Mouse (Mus musculus): ENCODE measurements around the gene Cnbp. TPM values are rescaled to one million over a fixed set of nuclear protein-coding genes. Genes with fewer than 3 reads are reported as not detected.

The Cnbp gene
- polyA plus RNA-seq, 1 experiment from 2014 or later: 1,125 TPM

GRCm38 (mm10) chr6:87866211-87866610, 15.3 kb upstream of the Cnbp start:
- Histone ChIP-seq H3K4me3 (ENCODE audit: low read depth, low read length) (no peak overlapping the region), H3K4me2 (replicated peaks; ENCODE audit: low read depth, low read length) (no peak overlapping the region), H3K4me1 (replicated peaks; ENCODE audit: control insufficient read depth, insufficient read depth, low read length) (no peaks in the 10 kb centered on the region), H3K36me3 (ENCODE audit: control insufficient read depth, insufficient read depth, low read length) (no peaks in the 10 kb centered on the region), H3K9me3 (ENCODE audit: control insufficient read depth, low read length) (no peaks in the 10 kb centered on the region), H3K27me3 (ENCODE audit: control insufficient read depth, insufficient read depth, low read length) (no peaks in the 10 kb centered on the region), H3K27ac (ENCODE audit: low read depth, low read length) (no peak overlapping the region), H3K9ac (ENCODE audit: low read depth, low read length) (no peak overlapping the region)
- no peak for DNase-seq (ENCODE audit: low spot score)
- 93% methylated on average over 6 of the region's 6 CpGs for WGBS
- ATAC-seq (ENCODE audit: low FRiP score): no peak

- Histone ChIP-seq H3K4me3 (ENCODE audit: low read depth, low read length) (no peak overlapping the region), H3K4me1 (replicated peaks; ENCODE audit: control insufficient read depth, insufficient read depth, low read length) (no peaks in the 10 kb centered on the region), H3K36me3 (ENCODE audit: control insufficient read depth, insufficient read depth, low read length) (no peaks in the 10 kb centered on the region), H3K9ac (ENCODE audit: low read depth, low read length) (no peak overlapping the region), H3K9me3 (ENCODE audit: control insufficient read depth, low read length) (no peaks in the 10 kb centered on the region), H3K27me3 (ENCODE audit: control insufficient read depth, insufficient read depth, low read length) (no peaks in the 10 kb centered on the region), H3K4me2 (replicated peaks; ENCODE audit: low read depth, low read length) (no peak overlapping the region), H3K27ac (ENCODE audit: low read depth, low read length) (no peak overlapping the region)
- 74% methylated on average over 1 of the region's 1 CpGs for WGBS
- no peak for ATAC-seq (ENCODE audit: low FRiP score)
- DNase-seq (ENCODE audit: low spot score): no peak
These were observed 6.2 kb upstream of the Cnbp start for GRCm38 (mm10) chr6:87857071-87857470.

- DNase-seq (ENCODE audit: low spot score) (no peak), ATAC-seq (ENCODE audit: low FRiP score) (no peak)
- H3K27ac ChIP-seq (ENCODE audit: low read depth, low read length): no peak overlapping the region
- no peaks in the 10 kb centered on the region for H3K27me3 ChIP-seq (ENCODE audit: control insufficient read depth, insufficient read depth, low read length)
- 81% methylated on average over 4 of the region's 4 CpGs for WGBS
- no peaks in the 10 kb centered on the region for H3K9me3 ChIP-seq (ENCODE audit: control insufficient read depth, low read length)
- H3K4me2 ChIP-seq (replicated peaks; ENCODE audit: low read depth, low read length): no peak overlapping the region
- H3K36me3 ChIP-seq (ENCODE audit: control insufficient read depth, insufficient read depth, low read length): no peaks in the 10 kb centered on the region
- no peak overlapping the region for H3K4me3 ChIP-seq (ENCODE audit: low read depth, low read length)
- peaks cover under 1% of the 10 kb centered on the region; the same call in 1 of the 2 replicates for H3K4me1 ChIP-seq (replicated peaks; ENCODE audit: control insufficient read depth, insufficient read depth, low read length)
- no peak overlapping the region for H3K9ac ChIP-seq (ENCODE audit: low read depth, low read length)
These were observed 2.5 kb upstream of the Cnbp start for GRCm38 (mm10) chr6:87853446-87853845.

GRCm38 (mm10) chr6:87851871-87852270, 965 bp upstream of the Cnbp start:
- ATAC-seq (ENCODE audit: low FRiP score) (no peak), DNase-seq (ENCODE audit: low spot score) (no peak)
- Histone ChIP-seq H3K4me3 (ENCODE audit: low read depth, low read length) (no peak overlapping the region), H3K27ac (ENCODE audit: low read depth, low read length) (no peak overlapping the region), H3K27me3 (ENCODE audit: control insufficient read depth, insufficient read depth, low read length) (no peaks in the 10 kb centered on the region), H3K4me1 (replicated peaks; ENCODE audit: control insufficient read depth, insufficient read depth, low read length) (peaks cover 3% of the 10 kb centered on the region; the same call in 1 of the 2 replicates), H3K4me2 (replicated peaks; ENCODE audit: low read depth, low read length) (no peak overlapping the region), H3K9ac (ENCODE audit: low read depth, low read length) (no peak overlapping the region), H3K9me3 (ENCODE audit: control insufficient read depth, low read length) (no peaks in the 10 kb centered on the region), H3K36me3 (ENCODE audit: control insufficient read depth, insufficient read depth, low read length) (no peaks in the 10 kb centered on the region)
- WGBS: 77% methylated on average over 6 of the region's 6 CpGs

GRCm38 (mm10) chr6:87850155-87850899, 579 bp downstream of the Cnbp start:
- under 1% methylated on average over 66 of the region's 73 CpGs for WGBS
- H3K4me1 ChIP-seq (replicated peaks; ENCODE audit: control insufficient read depth, insufficient read depth, low read length): peaks cover 3% of the 10 kb centered on the region; the same call in 1 of the 2 replicates
- no peaks in the 10 kb centered on the region for H3K27me3 ChIP-seq (ENCODE audit: control insufficient read depth, insufficient read depth, low read length)
- peak; percentile 83 for ATAC-seq (ENCODE audit: low FRiP score)
- H3K4me3 ChIP-seq (ENCODE audit: low read depth, low read length): peak overlapping the region; percentile 100
- peak; percentile 71 for DNase-seq (ENCODE audit: low spot score)
- peak overlapping the region; percentile 80 for H3K27ac ChIP-seq (ENCODE audit: low read depth, low read length)
- H3K4me2 ChIP-seq (replicated peaks; ENCODE audit: low read depth, low read length): peak overlapping the region; percentile 78
- no peaks in the 10 kb centered on the region for H3K9me3 ChIP-seq (ENCODE audit: control insufficient read depth, low read length)
- H3K9ac ChIP-seq (ENCODE audit: low read depth, low read length): peak overlapping the region; percentile 99
- peaks cover 3% of the 10 kb centered on the region; the same call in 1 of the 2 replicates for H3K36me3 ChIP-seq (ENCODE audit: control insufficient read depth, insufficient read depth, low read length)

GRCm38 (mm10) chr6:87849780-87850154, 1.1 kb downstream of the Cnbp start:
- peak overlapping the region; percentile 100 for H3K4me3 ChIP-seq (ENCODE audit: low read depth, low read length)
- under 1% methylated on average over 8 of the region's 8 CpGs for WGBS

GRCm38 (mm10) chr6:87846813-87847212, 4.1 kb downstream of the Cnbp start:
- 82% methylated on average over 1 of the region's 1 CpGs for WGBS

More at GRCm38 (mm10) chr6:87849780-87850154, 1.1 kb downstream of the Cnbp start:
- peaks cover 3% of the 10 kb centered on the region; the same call in 1 of the 2 replicates for H3K4me1 ChIP-seq (replicated peaks; ENCODE audit: control insufficient read depth, insufficient read depth, low read length)
- ATAC-seq (ENCODE audit: low FRiP score): no peak
- H3K9ac ChIP-seq (ENCODE audit: low read depth, low read length): peak overlapping the region; percentile 99
- no peak overlapping the region for H3K27ac ChIP-seq (ENCODE audit: low read depth, low read length)
- peak overlapping the region; percentile 78 for H3K4me2 ChIP-seq (replicated peaks; ENCODE audit: low read depth, low read length)
- no peaks in the 10 kb centered on the region for H3K27me3 ChIP-seq (ENCODE audit: control insufficient read depth, insufficient read depth, low read length)
- H3K36me3 ChIP-seq (ENCODE audit: control insufficient read depth, insufficient read depth, low read length): peaks cover 8% of the 10 kb centered on the region
- H3K9me3 ChIP-seq (ENCODE audit: control insufficient read depth, low read length): no peaks in the 10 kb centered on the region
- DNase-seq (ENCODE audit: low spot score): peak; percentile 47

GRCm38 (mm10) chr6:87845031-87845695, 5.7 kb downstream of the Cnbp start:
- peaks cover 18% of the 10 kb centered on the region for H3K36me3 ChIP-seq (ENCODE audit: control insufficient read depth, insufficient read depth, low read length)
- no peak overlapping the region for H3K27ac ChIP-seq (ENCODE audit: low read depth, low read length)
- no peaks in the 10 kb centered on the region for H3K27me3 ChIP-seq (ENCODE audit: control insufficient read depth, insufficient read depth, low read length)
- ATAC-seq (ENCODE audit: low FRiP score) (no peak), DNase-seq (ENCODE audit: low spot score) (no peak)
- WGBS: 94% methylated on average over 13 of the region's 13 CpGs
- H3K9me3 ChIP-seq (ENCODE audit: control insufficient read depth, low read length): no peaks in the 10 kb centered on the region
- no peak overlapping the region for H3K9ac ChIP-seq (ENCODE audit: low read depth, low read length)
- H3K4me1 ChIP-seq (replicated peaks; ENCODE audit: control insufficient read depth, insufficient read depth, low read length): peaks cover 3% of the 10 kb centered on the region; the same call in 1 of the 2 replicates
- no peak overlapping the region for H3K4me2 ChIP-seq (replicated peaks; ENCODE audit: low read depth, low read length)
- no peak overlapping the region for H3K4me3 ChIP-seq (ENCODE audit: low read depth, low read length)

More at GRCm38 (mm10) chr6:87846813-87847212, 4.1 kb downstream of the Cnbp start:
- no peak for ATAC-seq (ENCODE audit: low FRiP score)
- no peaks in the 10 kb centered on the region for H3K9me3 ChIP-seq (ENCODE audit: control insufficient read depth, low read length)
- DNase-seq (ENCODE audit: low spot score): no peak
- no peak overlapping the region for H3K27ac ChIP-seq (ENCODE audit: low read depth, low read length)
- no peak overlapping the region for H3K4me2 ChIP-seq (replicated peaks; ENCODE audit: low read depth, low read length)
- no peak overlapping the region for H3K9ac ChIP-seq (ENCODE audit: low read depth, low read length)
- H3K4me1 ChIP-seq (replicated peaks; ENCODE audit: control insufficient read depth, insufficient read depth, low read length): peaks cover 3% of the 10 kb centered on the region; the same call in 1 of the 2 replicates
- no peak overlapping the region for H3K4me3 ChIP-seq (ENCODE audit: low read depth, low read length)
- peaks cover 18% of the 10 kb centered on the region for H3K36me3 ChIP-seq (ENCODE audit: control insufficient read depth, insufficient read depth, low read length)
- no peaks in the 10 kb centered on the region for H3K27me3 ChIP-seq (ENCODE audit: control insufficient read depth, insufficient read depth, low read length)
